ENCODE assay signal across 21 mouse cellular contexts in genomic region chr14:34120016-34120910, GRCm38 (mm10). TPM values are rescaled to one million over a fixed set of nuclear protein-coding genes. Genes with fewer than 3 reads are reported as not detected.
"Had no signal": no experiment of that assay in that cellular context is flagged by ENCODE, and none has a peak within 500 bp of the region (broad histone marks: within the 10 kb centered on the region; RNA-seq: fewer than 3 reads in every experiment).

No protein-coding gene starts in this region.

- H3K4me2 ChIP-seq: liver, embryonic 13.5 days; lung, embryonic 15.5 days; midbrain, embryonic 13.5 days; neural tube, embryonic 12.5 days had no signal

- H3K27me3 ChIP-seq: liver, embryonic 13.5 days; lung, embryonic 15.5 days; megakaryocyte, embryonic 14.5 days; midbrain, embryonic 13.5 days; neural tube, embryonic 12.5 days had no signal

- H3K27ac ChIP-seq: left cerebral cortex, adult 2 months; limb, embryonic 10.5 days; liver, embryonic 13.5 days; lung, embryonic 15.5 days; macrophage; midbrain, embryonic 13.5 days; neural tube, embryonic 12.5 days had no signal

- ATAC-seq: intestine, postnatal 0 days; liver, postnatal 0 days; midbrain, embryonic 13.5 days had no signal

- H3K36me3 ChIP-seq: limb, embryonic 10.5 days; liver, embryonic 13.5 days; lung, embryonic 15.5 days; midbrain, embryonic 13.5 days; neural tube, embryonic 12.5 days had no signal

- DNase-seq: kidney, adult 8-10 months; liver, embryonic 13.5 days; liver, postnatal 0 days; lung, postnatal 14 days; right cerebral cortex, adult 18-20 months; right cerebral cortex, postnatal 25 days; thymus, adult 18-20 months; thymus, postnatal 14 days had no signal

- H3K9me3 ChIP-seq: limb, embryonic 10.5 days; liver, embryonic 13.5 days; lung, embryonic 15.5 days; megakaryocyte, embryonic 14.5 days; midbrain, embryonic 13.5 days; neural tube, embryonic 12.5 days had no signal

- H3K9ac ChIP-seq: liver, embryonic 13.5 days; liver, postnatal 0 days; lung, embryonic 15.5 days; midbrain, embryonic 13.5 days; neural tube, embryonic 12.5 days had no signal

- H3K4me1 ChIP-seq: limb, embryonic 10.5 days; liver, embryonic 13.5 days; lung, embryonic 15.5 days; megakaryocyte, embryonic 14.5 days; midbrain, embryonic 13.5 days; neural tube, embryonic 12.5 days had no signal

- H3K4me3 ChIP-seq: left cerebral cortex, adult 2 months; limb, embryonic 10.5 days; liver, embryonic 13.5 days; lung, embryonic 15.5 days; megakaryocyte, embryonic 14.5 days; midbrain, embryonic 13.5 days; myocyte; neural tube, embryonic 12.5 days had no signal

RNA-seq across cellular contexts. Expression of gene A630023A22Rik, which starts 17.7 kb away (rescaled TPM):
- total RNA-seq: layer of hippocampus, postnatal 25 days; left cerebral cortex, adult 2 months; left cerebral cortex, postnatal 14 days had no signal
- polyA plus RNA-seq: limb, embryonic 10.5 days; limb, embryonic 14.5 days; liver, embryonic 13.5 days; liver, postnatal 0 days; lung, embryonic 15.5 days; macrophage; midbrain, embryonic 13.5 days; neural tube, embryonic 12.5 days; small intestine, adult 2 months had no signal

RNA-seq across cellular contexts. Expression of gene Npy4r, which starts 32.0 kb away (rescaled TPM):
- total RNA-seq: layer of hippocampus, postnatal 25 days; left cerebral cortex, adult 2 months; left cerebral cortex, postnatal 14 days had no signal
- polyA plus RNA-seq: limb, embryonic 10.5 days; liver, embryonic 13.5 days; liver, postnatal 0 days; macrophage had no signal

RNA-seq across cellular contexts. Expression of gene Anxa8, which starts 34.5 kb away (rescaled TPM):
- polyA plus RNA-seq: macrophage; midbrain, embryonic 13.5 days had no signal
